Mouse (Mus musculus) small intestine, adult 2 months (tissue): ENCODE results near the gene Nr6a1.

Experiments used
- CTCF ChIP-seq: fragments of 200-500 bp; IDR thresholded peaks from 2 replicates; pipeline ENCODE4 v1.5.1; 2012; ENCODE audit warnings: low read depth, mild to moderate bottlenecking, control low read depth, inconsistent platforms, low read length, moderate library complexity, mixed read lengths; ENCODE audit not compliant: insufficient replicate concordance, insufficient read length; ENCODE audit errors: extremely low read depth
- POLR2A ChIP-seq: fragments of 200-500 bp; IDR thresholded peaks from 2 replicates; pipeline ENCODE4 v1.6.1; 2012; ENCODE audit warnings: low read depth, mild to moderate bottlenecking, control low read depth, inconsistent platforms, low read length, moderate library complexity

DNA sequence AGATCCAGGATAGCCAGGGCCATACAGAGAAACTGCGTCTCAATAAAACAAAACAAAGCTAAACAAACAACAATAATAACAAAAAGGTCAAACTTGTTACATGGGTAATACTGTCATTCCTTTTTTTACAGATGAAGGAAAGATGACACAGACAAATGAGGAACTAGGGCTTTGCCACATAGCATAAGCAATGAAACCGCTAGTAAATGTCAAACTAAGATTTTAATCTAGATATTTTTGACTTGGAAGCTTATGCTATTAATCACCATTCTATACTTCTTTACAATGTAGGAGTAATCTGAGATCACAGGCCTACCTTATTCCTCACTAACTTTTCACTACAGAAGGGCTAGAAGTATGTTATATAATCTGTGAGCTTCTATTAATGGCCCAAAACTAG, 150.2 kb downstream of the Nr6a1 start:
- no peak for TF ChIP-seq CTCF
- TF ChIP-seq POLR2A = no peak
